Mouse (Mus musculus): Measurements from ENCODE around the gene Rmdn2. TPM values are rescaled to one million over a fixed set of nuclear protein-coding genes. Genes with fewer than 3 reads are reported as not detected.
A peak's percentile ranks its signal among the peaks of the same experiment; 100 is the strongest.

Rmdn2 gene
- polyA plus RNA-seq, 1 experiment from 2014 or later, result 3.8 TPM

- Histone ChIP-seq H3K9me3 (replicated peaks) (no peaks in the 10 kb centered on the region), H3K36me3 (no peaks in the 10 kb centered on the region), H3K4me1 (no peaks in the 10 kb centered on the region), H3K4me3 (no peak overlapping the region), H3K27me3 (ENCODE audit: low read depth, poor library complexity, severe bottlenecking) (no peaks in the 10 kb centered on the region), H3K27ac (replicated peaks) (no peak overlapping the region)
- 96% methylated on average over 6 of the region's 6 CpGs for WGBS
- DNase-seq (ENCODE audit: low spot score), result no peak
Measured at GRCm38 (mm10) chr17:79622050-79622449, 10.4 kb downstream of the Rmdn2 start.

- Histone ChIP-seq H3K4me3 (no peak overlapping the region), H3K27me3 (ENCODE audit: low read depth, poor library complexity, severe bottlenecking) (no peaks in the 10 kb centered on the region), H3K9me3 (replicated peaks) (no peaks in the 10 kb centered on the region), H3K36me3 (no peaks in the 10 kb centered on the region), H3K4me1 (no peaks in the 10 kb centered on the region), H3K27ac (replicated peaks) (no peak overlapping the region)
- WGBS, result 93% methylated on average over 7 of the region's 7 CpGs
- DNase-seq (ENCODE audit: low spot score), result no peak
Measured at GRCm38 (mm10) chr17:79622574-79622973, 10.9 kb downstream of the Rmdn2 start.

- Histone ChIP-seq H3K27ac (replicated peaks) (no peak overlapping the region), H3K4me1 (no peaks in the 10 kb centered on the region), H3K9me3 (replicated peaks) (no peaks in the 10 kb centered on the region), H3K27me3 (ENCODE audit: low read depth, poor library complexity, severe bottlenecking) (no peaks in the 10 kb centered on the region), H3K36me3 (no peaks in the 10 kb centered on the region), H3K4me3 (no peak overlapping the region)
- 84% methylated on average over 3 of the region's 3 CpGs for WGBS
- no peak for DNase-seq (ENCODE audit: low spot score)
Measured at GRCm38 (mm10) chr17:79623841-79624240, 12.2 kb downstream of the Rmdn2 start.

- Histone ChIP-seq H3K27me3 (ENCODE audit: low read depth, poor library complexity, severe bottlenecking) (no peaks in the 10 kb centered on the region), H3K9me3 (replicated peaks) (no peaks in the 10 kb centered on the region), H3K4me1 (no peaks in the 10 kb centered on the region), H3K4me3 (no peak overlapping the region), H3K36me3 (no peaks in the 10 kb centered on the region), H3K27ac (replicated peaks) (no peak overlapping the region)
- no peak for DNase-seq (ENCODE audit: low spot score)
- 88% methylated on average over 12 of the region's 12 CpGs for WGBS
Measured at GRCm38 (mm10) chr17:79626241-79626816, 14.7 kb downstream of the Rmdn2 start.

GRCm38 (mm10) chr17:79649893-79650292 lies 38.2 kb downstream of the Rmdn2 start:
- no peak for DNase-seq (ENCODE audit: low spot score)
- Histone ChIP-seq H3K4me1 (no peaks in the 10 kb centered on the region), H3K4me3 (no peak overlapping the region), H3K9me3 (replicated peaks) (no peaks in the 10 kb centered on the region), H3K27me3 (ENCODE audit: low read depth, poor library complexity, severe bottlenecking) (no peaks in the 10 kb centered on the region), H3K36me3 (no peaks in the 10 kb centered on the region), H3K27ac (replicated peaks) (no peak overlapping the region)
- WGBS, result 92% methylated on average over 4 of the region's 4 CpGs

GRCm38 (mm10) chr17:79650297-79650696 lies 38.6 kb downstream of the Rmdn2 start:
- 95% methylated on average over 5 of the region's 5 CpGs for WGBS
- no peak for DNase-seq (ENCODE audit: low spot score)
- H3K36me3 ChIP-seq, result no peaks in the 10 kb centered on the region
- no peak overlapping the region for H3K4me3 ChIP-seq
- H3K4me1 ChIP-seq, result no peaks in the 10 kb centered on the region
- no peaks in the 10 kb centered on the region for H3K9me3 ChIP-seq (replicated peaks)
- no peak overlapping the region for H3K27ac ChIP-seq (replicated peaks)
- no peaks in the 10 kb centered on the region for H3K27me3 ChIP-seq (ENCODE audit: low read depth, poor library complexity, severe bottlenecking)

DNA sequence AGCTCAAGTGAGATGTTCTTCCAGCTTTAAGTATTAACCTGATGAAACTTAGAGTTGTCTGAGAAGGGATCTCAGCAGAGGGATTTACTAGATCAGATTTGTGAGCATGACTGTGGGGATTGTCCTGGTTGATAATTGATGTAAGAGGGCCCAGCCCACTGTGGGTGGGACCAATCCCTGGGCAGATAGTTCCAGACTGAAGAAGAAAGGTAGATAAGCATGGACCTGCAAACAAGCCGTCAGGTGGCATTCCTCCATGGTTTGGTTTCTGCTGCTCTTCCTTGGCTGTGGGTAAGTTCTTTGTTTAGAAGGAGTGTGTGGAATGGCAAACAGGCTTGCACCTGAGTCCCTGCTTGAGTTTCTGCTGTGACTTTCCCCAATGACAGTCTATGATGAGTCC lies 41.5 kb downstream of the Rmdn2 start:
- no peaks in the 10 kb centered on the region for H3K9me3 ChIP-seq (replicated peaks)
- DNase-seq (ENCODE audit: low spot score), result no peak
- 76% methylated on average over 1 of the region's 1 CpGs for WGBS

GRCm38 (mm10) chr17:79654187-79654586 lies 42.5 kb downstream of the Rmdn2 start:
- no peaks in the 10 kb centered on the region for H3K27me3 ChIP-seq (ENCODE audit: low read depth, poor library complexity, severe bottlenecking)
- WGBS, result 59% methylated on average over 3 of the region's 3 CpGs
- no peak for DNase-seq (ENCODE audit: low spot score)
- no peaks in the 10 kb centered on the region for H3K36me3 ChIP-seq
- H3K9me3 ChIP-seq (replicated peaks), result no peaks in the 10 kb centered on the region
- H3K27ac ChIP-seq (replicated peaks), result no peak overlapping the region
- H3K4me3 ChIP-seq, result no peak overlapping the region
- no peaks in the 10 kb centered on the region for H3K4me1 ChIP-seq

More for the DNA sequence above, 41.5 kb downstream of the Rmdn2 start:
- H3K27me3 ChIP-seq (ENCODE audit: low read depth, poor library complexity, severe bottlenecking), result no peaks in the 10 kb centered on the region
- no peaks in the 10 kb centered on the region for H3K4me1 ChIP-seq
- no peaks in the 10 kb centered on the region for H3K36me3 ChIP-seq
- no peak overlapping the region for H3K27ac ChIP-seq (replicated peaks)
- H3K4me3 ChIP-seq, result no peak overlapping the region

DNA sequence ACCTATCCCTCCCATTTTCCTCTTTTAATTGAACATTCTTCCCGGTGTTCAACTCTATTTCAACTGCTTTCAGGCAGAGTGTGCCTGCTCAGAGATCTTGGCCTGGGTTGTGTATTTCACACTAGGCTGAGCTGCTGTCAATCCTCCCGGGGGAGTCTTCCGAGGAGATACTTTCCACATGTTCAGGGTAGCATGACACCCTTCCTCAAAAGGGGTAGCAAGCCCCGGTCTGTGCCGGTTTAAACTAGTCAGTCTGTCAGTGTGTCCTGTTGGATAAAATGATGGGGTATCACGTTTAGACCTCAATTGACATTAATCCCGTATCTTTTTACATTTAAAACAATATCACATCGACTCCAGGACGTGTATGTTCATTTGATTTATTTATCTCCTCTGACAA lies 46.1 kb downstream of the Rmdn2 start:
- no peaks in the 10 kb centered on the region for H3K4me1 ChIP-seq
- WGBS, result 77% methylated on average over 9 of the region's 9 CpGs
- no peak overlapping the region for H3K4me3 ChIP-seq

GRCm38 (mm10) chr17:79658452-79658851 lies 46.8 kb downstream of the Rmdn2 start:
- 65% methylated on average over 3 of the region's 3 CpGs for WGBS
- H3K27ac ChIP-seq (replicated peaks), result no peak overlapping the region
- no peak for DNase-seq (ENCODE audit: low spot score)
- no peaks in the 10 kb centered on the region for H3K36me3 ChIP-seq
- no peaks in the 10 kb centered on the region for H3K4me1 ChIP-seq
- no peak overlapping the region for H3K4me3 ChIP-seq
- no peaks in the 10 kb centered on the region for H3K27me3 ChIP-seq (ENCODE audit: low read depth, poor library complexity, severe bottlenecking)
- no peaks in the 10 kb centered on the region for H3K9me3 ChIP-seq (replicated peaks)

More for the DNA sequence above, 46.1 kb downstream of the Rmdn2 start:
- Histone ChIP-seq H3K9me3 (replicated peaks) (no peaks in the 10 kb centered on the region), H3K27me3 (ENCODE audit: low read depth, poor library complexity, severe bottlenecking) (no peaks in the 10 kb centered on the region), H3K27ac (replicated peaks) (no peak overlapping the region), H3K36me3 (no peaks in the 10 kb centered on the region)
- DNase-seq (ENCODE audit: low spot score), result no peak

DNA sequence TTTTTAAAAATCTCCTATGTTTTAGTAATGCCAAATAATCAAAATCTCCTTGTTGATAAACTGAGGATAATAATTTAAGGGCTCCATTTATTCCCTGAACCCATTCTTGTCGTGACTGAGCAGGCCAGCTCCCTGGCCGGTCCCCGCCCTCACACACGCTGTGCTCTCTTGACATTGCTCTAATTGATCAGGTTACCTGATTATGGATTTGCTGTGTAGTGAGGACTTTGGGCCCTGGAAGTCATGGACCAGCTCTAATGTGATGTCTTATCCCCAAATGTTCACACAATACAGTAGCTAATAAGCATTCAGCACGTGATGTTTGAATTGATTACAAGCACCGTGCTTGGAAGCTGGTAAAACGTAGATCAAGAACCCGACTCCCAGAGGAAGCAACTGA lies 47.2 kb downstream of the Rmdn2 start:
- H3K27me3 ChIP-seq (ENCODE audit: low read depth, poor library complexity, severe bottlenecking), result no peaks in the 10 kb centered on the region

DNA sequence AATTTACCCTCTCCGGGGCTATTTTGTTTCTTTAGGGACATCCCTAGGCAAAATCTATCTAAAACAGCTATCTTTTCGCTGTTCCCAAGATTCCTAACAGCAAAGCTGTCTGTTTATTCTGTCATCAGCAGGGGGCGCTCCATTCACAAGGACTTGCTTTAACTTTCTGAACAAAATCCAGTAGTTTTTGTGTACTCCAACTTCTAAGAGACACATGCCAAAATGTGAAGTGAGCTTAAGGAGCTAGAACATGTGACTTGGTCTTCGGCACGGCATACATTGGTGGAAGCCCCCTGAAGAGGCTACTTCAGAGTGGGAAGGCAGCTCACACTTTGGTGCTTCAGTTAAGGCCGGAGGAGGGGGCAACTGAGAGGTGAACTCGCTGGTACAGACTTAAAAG lies 49.7 kb downstream of the Rmdn2 start:
- DNase-seq (ENCODE audit: low spot score), result peak; percentile 62
- no peaks in the 10 kb centered on the region for H3K9me3 ChIP-seq (replicated peaks)
- WGBS, result 51% methylated on average over 7 of the region's 7 CpGs
- no peaks in the 10 kb centered on the region for H3K36me3 ChIP-seq
- H3K4me3 ChIP-seq, result no peak overlapping the region
- H3K27ac ChIP-seq (replicated peaks), result no peak overlapping the region
- no peaks in the 10 kb centered on the region for H3K27me3 ChIP-seq (ENCODE audit: low read depth, poor library complexity, severe bottlenecking)
- no peaks in the 10 kb centered on the region for H3K4me1 ChIP-seq

More for the DNA sequence above, 47.2 kb downstream of the Rmdn2 start:
- DNase-seq (ENCODE audit: low spot score), result no peak
- Histone ChIP-seq H3K4me3 (no peak overlapping the region), H3K9me3 (replicated peaks) (no peaks in the 10 kb centered on the region), H3K36me3 (no peaks in the 10 kb centered on the region), H3K4me1 (no peaks in the 10 kb centered on the region), H3K27ac (replicated peaks) (no peak overlapping the region)
- WGBS, result 88% methylated on average over 8 of the region's 8 CpGs

- no peak for DNase-seq (ENCODE audit: low spot score)
- no peak overlapping the region for H3K27ac ChIP-seq (replicated peaks)
- no peaks in the 10 kb centered on the region for H3K9me3 ChIP-seq (replicated peaks)
- H3K4me1 ChIP-seq, result no peaks in the 10 kb centered on the region
- H3K4me3 ChIP-seq, result no peak overlapping the region
- H3K27me3 ChIP-seq (ENCODE audit: low read depth, poor library complexity, severe bottlenecking), result no peaks in the 10 kb centered on the region
- H3K36me3 ChIP-seq, result no peaks in the 10 kb centered on the region
- WGBS, result 86% methylated on average over 9 of the region's 9 CpGs
Measured at GRCm38 (mm10) chr17:79661848-79662247, 50.2 kb downstream of the Rmdn2 start.
